Mouse (Mus musculus) brain, embryonic 14.5 days (tissue): ENCODE measurements around the gene Arf3.

ENCODE experiments used
- CTCF ChIP-seq: fragments of 200-500 bp; IDR thresholded peaks from 2 replicates; pipeline ENCODE4 v1.5.1; 2012; ENCODE audit warnings: inconsistent platforms, mild to moderate bottlenecking, moderate library complexity, borderline replicate concordance; ENCODE audit not compliant: insufficient read depth, insufficient read length; ENCODE audit errors: extremely low read depth
- POLR2A ChIP-seq: fragments of 200-500 bp; IDR thresholded peaks from 2 replicates; pipeline ENCODE4 v1.6.1; 2012; ENCODE audit warnings: mild to moderate bottlenecking, inconsistent platforms, borderline replicate concordance; ENCODE audit not compliant: poor library complexity, insufficient read depth, insufficient read length, severe bottlenecking; ENCODE audit errors: extremely low read depth

- TF ChIP-seq CTCF: no peak
- TF ChIP-seq POLR2A: no peak
These were observed 40.2 kb downstream of the Arf3 start for GRCm38 (mm10) chr15:98722854-98723253.
